Comparison of ENCODE assay signal across 9 mouse cellular contexts in the genomic region with DNA sequence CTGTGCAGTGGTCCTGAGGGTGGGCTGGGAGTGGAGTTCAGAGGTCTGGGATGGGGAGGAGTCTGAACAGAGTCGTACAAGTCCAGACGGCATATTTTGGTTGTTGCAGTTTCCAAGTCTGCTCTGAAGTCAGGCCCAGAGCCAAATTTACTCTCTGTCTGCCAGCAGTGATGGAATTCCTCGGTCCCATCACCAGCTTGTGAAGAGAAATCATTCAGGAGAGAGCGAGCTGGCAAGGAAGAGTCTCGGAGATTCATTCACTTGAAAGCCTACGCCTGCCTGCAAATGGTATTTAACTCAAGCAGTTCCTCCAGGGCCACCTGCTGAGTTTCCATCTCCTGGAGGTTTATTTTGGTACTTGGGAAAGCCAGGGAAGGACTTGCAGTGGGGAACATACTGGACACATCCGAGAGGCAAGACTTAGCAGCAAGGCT. TPM values are rescaled to one million over a fixed set of nuclear protein-coding genes. Genes with fewer than 3 reads are reported as not detected.
DNase-seq lines count a peak whose midpoint lies in the region; ATAC-seq and TF ChIP-seq lines count a peak whose summit lies in the region.
"Had no signal": no experiment of that assay in that cellular context is flagged by ENCODE, and none has a peak within 500 bp of the region (broad histone marks: within the 10 kb centered on the region; RNA-seq: fewer than 3 reads in every experiment).

No protein-coding gene starts in this region.

- H3K27ac ChIP-seq in kidney, embryonic 14.5 days (ENCODE audit: low read depth, low read length): no peak overlapping the region
- no peak overlapping the region for H3K27ac ChIP-seq in cerebellum, adult 2 months (ENCODE audit: insufficient read depth, low read length)
- no peak overlapping the region for H3K27ac ChIP-seq in left cerebral cortex, adult 2 months

- H3K4me3 ChIP-seq in kidney, embryonic 14.5 days (ENCODE audit: low read length): no peak overlapping the region
- H3K4me3 ChIP-seq in cerebellum, adult 2 months (replicated peaks; ENCODE audit: insufficient read depth, low read depth, low read length): no peak overlapping the region
- H3K4me3 ChIP-seq in left cerebral cortex, adult 2 months: no peak overlapping the region
- H3K4me3 ChIP-seq: myocyte had no signal

- TF ChIP-seq POLR2A in cerebellum, adult 2 months (IDR thresholded peaks at IDR 0.05; ENCODE audit: borderline replicate concordance, insufficient read depth, low read length): no peak

- H3K4me2 ChIP-seq in kidney, embryonic 14.5 days (replicated peaks; ENCODE audit: low read depth, low read length): no peak overlapping the region

- TF ChIP-seq CTCF in cerebellum, adult 2 months (IDR thresholded peaks at IDR 0.05; ENCODE audit: borderline replicate concordance, insufficient read depth, low read depth, low read length): no peak
- TF ChIP-seq CTCF in left cerebral cortex, adult 2 months (IDR thresholded peaks at IDR 0.05): peak; percentile 16; the same call in 1 of the 2 replicates

- no peaks in the 10 kb centered on the region for H3K9me3 ChIP-seq in kidney, embryonic 14.5 days (ENCODE audit: control insufficient read depth, low read length)

- 57% methylated on average over 7 of the region's 7 CpGs for WGBS in kidney, embryonic 14.5 days
- WGBS in cerebellum, adult 2 months: 3% methylated on average over 7 of the region's 7 CpGs

- no peak for ATAC-seq in kidney, embryonic 14.5 days (ENCODE audit: low FRiP score, low TSS enrichment)
- ATAC-seq in megakaryocyte progenitor cell, adult 5-6 weeks (replicated peaks; ENCODE audit: poor library complexity): no peak
- ATAC-seq in granulocyte monocyte progenitor cell, adult 5-6 weeks (replicated peaks; ENCODE audit: poor library complexity, severe bottlenecking): no peak

- intact Hi-C loops in left cerebral cortex, adult 2 months (cut with DNase I): no loop called here

- DNase-seq in kidney, postnatal 10 days: peak; percentile 37
- peak; percentile 65 to 81 for DNase-seq in cerebellum, adult 2 months
- peak; percentile 16 to 36 for DNase-seq in frontal cortex, postnatal 25 days (ENCODE audit: low spot score in 2 of 2)
- DNase-seq in left cerebral cortex, adult 2 months (ENCODE audit: extremely low spot score in 1 of 2, low spot score in 2 of 2): peak; percentile 33 to 40
- no peak for DNase-seq in testis, postnatal 10 days (ENCODE audit: low spot score)

- peaks cover 5% of the 10 kb centered on the region; the same call in 1 of the 2 replicates for H3K4me1 ChIP-seq in kidney, embryonic 14.5 days (ENCODE audit: control insufficient read depth, insufficient read depth, low read length)
- H3K4me1 ChIP-seq in cerebellum, adult 2 months (ENCODE audit: control insufficient read depth, insufficient read depth, low read length): peaks cover 7% of the 10 kb centered on the region

- no peaks in the 10 kb centered on the region; the same call in 1 of the 2 replicates for H3K36me3 ChIP-seq in kidney, embryonic 14.5 days (ENCODE audit: control insufficient read depth, insufficient read depth, low read length)

- no peaks in the 10 kb centered on the region for H3K27me3 ChIP-seq in kidney, embryonic 14.5 days (ENCODE audit: control insufficient read depth, insufficient read depth, low read length)
- H3K27me3 ChIP-seq in cerebellum, adult 2 months (ENCODE audit: control insufficient read depth, insufficient read depth, low read length): no peaks in the 10 kb centered on the region

- no peak overlapping the region for H3K9ac ChIP-seq in kidney, embryonic 14.5 days (ENCODE audit: low read depth, low read length)

RNA-seq across cellular contexts. Expression of gene Sema5a, which starts 13.3 kb away (rescaled TPM):
- 19.1 and 30.2 TPM in 2 replicates for polyA plus RNA-seq in kidney, embryonic 14.5 days (2014; fragmentation: Nextera tagmentation; extraction: Ambion mirVana)
- 11.1 and 11.3 TPM in 2 replicates for polyA plus RNA-seq in cerebellum, adult 2 months (2012; rRNA removed)
- 10 to 100 TPM; 19.1 to 20.8 TPM for total RNA-seq in left cerebral cortex, adult 2 months (2021)
- not detected in 2 replicates for total RNA-seq in megakaryocyte progenitor cell, adult 5-6 weeks (2015)
- not detected in 2 replicates for total RNA-seq in megakaryocyte progenitor cell, adult 5-6 weeks (2017)
- not detected in 2 replicates for total RNA-seq in granulocyte monocyte progenitor cell, adult 5-6 weeks (2014; fragmentation: Nextera tagmentation)
- not detected in 2 replicates for total RNA-seq in granulocyte monocyte progenitor cell, adult 5-6 weeks (2017)

Comparison
In these comparisons a context has a peak if more than half of its experiments do, and no peak if none do; other contexts are left out.
1. RNA of gene Sema5a, which starts 13.3 kb away (total RNA-seq): 19.1 to 20.8 TPM in left cerebral cortex, adult 2 months; not detected in megakaryocyte progenitor cell, adult 5-6 weeks and not detected in granulocyte monocyte progenitor cell, adult 5-6 weeks; every median in the first group is over 10 times any median in the second.